Mouse (Mus musculus) urinary bladder, postnatal 14 days (tissue): ENCODE results near the gene Ppp1r15b.
A peak's percentile ranks its signal among the peaks of the same experiment; 100 is the strongest.

Experiments
- DNase-seq: peaks from one replicate; pipeline ENCODE4 v3.0.0; 2021; ENCODE audit warnings: low spot score

Ppp1r15b gene

GRCm38 (mm10) chr1:133161559-133161958 is 30.6 kb downstream of the Ppp1r15b start:
- DNase-seq = peak; percentile 48

- DNase-seq = peak; percentile 88
Measured at GRCm38 (mm10) chr1:133162046-133162445, 31.1 kb downstream of the Ppp1r15b start.

- DNase-seq = no peak
Measured at GRCm38 (mm10) chr1:133162981-133163380, 32.0 kb downstream of the Ppp1r15b start.

- DNase-seq = peak; percentile 51
Measured at GRCm38 (mm10) chr1:133163820-133164431, 33.0 kb downstream of the Ppp1r15b start, which contains the start of gene Plekha6. Gene Plekha6 (plus strand): TSS chr1:133164210.

GRCm38 (mm10) chr1:133164591-133165011 is 33.7 kb downstream of the Ppp1r15b start:
- peak; percentile 41 for DNase-seq

- DNase-seq = no peak
Measured at GRCm38 (mm10) chr1:133165111-133165510, 34.2 kb downstream of the Ppp1r15b start.

GRCm38 (mm10) chr1:133168318-133169060 is 37.5 kb downstream of the Ppp1r15b start:
- DNase-seq = no peak

GRCm38 (mm10) chr1:133170196-133170595 is 39.3 kb downstream of the Ppp1r15b start:
- no peak for DNase-seq

- DNase-seq = no peak
Measured at GRCm38 (mm10) chr1:133171357-133171756, 40.4 kb downstream of the Ppp1r15b start.

GRCm38 (mm10) chr1:133175150-133175549 is 44.2 kb downstream of the Ppp1r15b start:
- no peak for DNase-seq

- peak; percentile 67 for DNase-seq
Measured at GRCm38 (mm10) chr1:133177480-133178172, 46.7 kb downstream of the Ppp1r15b start.

- DNase-seq = peak; percentile 57
Measured at GRCm38 (mm10) chr1:133178732-133179440, 47.9 kb downstream of the Ppp1r15b start.

GRCm38 (mm10) chr1:133181072-133182015 is 50.4 kb downstream of the Ppp1r15b start:
- peak; percentile 72 for DNase-seq

- DNase-seq = no peak
Measured at GRCm38 (mm10) chr1:133182016-133182705, 51.2 kb downstream of the Ppp1r15b start.

GRCm38 (mm10) chr1:133182706-133183095 is 51.8 kb downstream of the Ppp1r15b start:
- no peak for DNase-seq

GRCm38 (mm10) chr1:133183141-133183925 is 52.4 kb downstream of the Ppp1r15b start:
- DNase-seq = no peak

- DNase-seq = no peak
Measured at GRCm38 (mm10) chr1:133187948-133188680, 57.2 kb downstream of the Ppp1r15b start.

GRCm38 (mm10) chr1:133188719-133189118 is 57.8 kb downstream of the Ppp1r15b start:
- DNase-seq = no peak
